Mouse (Mus musculus) heart, postnatal 14 days (tissue): ENCODE results near the gene Polr1e. TPM values are rescaled to one million over a fixed set of nuclear protein-coding genes. Genes with fewer than 3 reads are reported as not detected.
A peak's percentile ranks its signal among the peaks of the same experiment; 100 is the strongest.
"Not testable (repeated sequence)": the region's sequence is repeated elsewhere in the genome, so short reads cannot be mapped to it uniquely, and the experiment has no call there.

Experiments used
- DNase-seq, 2 experiments: peaks; one replicate each; pipeline ENCODE4 v3.0.0; 2021 to 2022
- intact Hi-C: fragments of 180-260 bp; cut with DNase I; formaldehyde crosslinking; loops from one replicate; pipeline ENCODE4 v1.15.1; 2025
- long read RNA-seq, 2 experiments: library from polyadenylated mRNA; stranded (forward); transcript quantifications; one replicate each; pipeline ENCODE4 v2.0.0; 2021
- total RNA-seq, 2 experiments: library from RNA; stranded (reverse); gene quantifications; 2 replicates each; pipeline ENCODE4 v1.2.3; 2021

The Polr1e gene
- total RNA-seq, result 10 to 100 TPM; 25.5 to 33.9 TPM
- long read RNA-seq, experiment 1, transcript Polr1e-204 (12 exons, 2,986 nt), result major isoform, 34 of 46 reads
- long read RNA-seq, experiment 1, transcript Polr1e-202 (11 exons, 1,235 nt), result minor isoform, 6 of 46 reads
- long read RNA-seq, experiment 1, partial matches to known transcripts, result 1 of 46 reads
- long read RNA-seq, experiment 1, other reads (novel, unspliced or antisense), result 5 of 46 reads
- long read RNA-seq, experiment 2, transcript Polr1e-204 (12 exons, 2,986 nt), result major isoform, 31 of 36 reads
- long read RNA-seq, experiment 2, transcript Polr1e-202 (11 exons, 1,235 nt), result minor isoform, 5 of 36 reads
- long read RNA-seq, experiment 2, partial matches to known transcripts, result 0 of 36 reads
- long read RNA-seq, experiment 2, other reads (novel, unspliced or antisense), result 0 of 36 reads

DNA sequence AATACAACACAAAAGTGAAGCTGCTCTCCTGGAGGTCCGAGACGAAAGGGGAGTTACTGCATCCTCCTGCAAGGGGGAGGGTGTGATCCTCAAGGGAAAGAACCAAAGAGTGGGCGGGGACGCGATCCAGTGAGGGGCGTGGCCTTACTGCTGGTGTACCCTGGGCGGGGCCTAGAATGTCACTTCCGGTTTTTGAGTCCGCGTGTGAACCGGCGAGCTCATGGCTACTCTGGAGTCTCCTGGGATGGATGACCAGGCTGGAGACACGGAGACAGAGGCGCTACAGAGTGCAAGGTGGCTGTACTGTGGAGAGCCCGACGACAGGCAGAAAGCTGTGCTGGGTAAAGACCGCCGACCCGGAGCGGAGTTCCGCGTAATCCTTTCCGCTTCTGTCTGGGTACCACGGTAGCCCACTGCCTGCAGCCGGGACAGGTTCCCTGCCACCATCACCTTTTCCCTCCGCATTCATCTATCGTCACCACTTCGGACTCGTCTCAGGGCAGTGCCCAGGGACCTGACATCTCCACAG, at the start of gene Polr1e:
Gene Polr1e, plus strand, starts transcription at position 132 of the 529 bp plus-strand sequence.
- DNase-seq, result peak; percentile 87 to 94

DNA sequence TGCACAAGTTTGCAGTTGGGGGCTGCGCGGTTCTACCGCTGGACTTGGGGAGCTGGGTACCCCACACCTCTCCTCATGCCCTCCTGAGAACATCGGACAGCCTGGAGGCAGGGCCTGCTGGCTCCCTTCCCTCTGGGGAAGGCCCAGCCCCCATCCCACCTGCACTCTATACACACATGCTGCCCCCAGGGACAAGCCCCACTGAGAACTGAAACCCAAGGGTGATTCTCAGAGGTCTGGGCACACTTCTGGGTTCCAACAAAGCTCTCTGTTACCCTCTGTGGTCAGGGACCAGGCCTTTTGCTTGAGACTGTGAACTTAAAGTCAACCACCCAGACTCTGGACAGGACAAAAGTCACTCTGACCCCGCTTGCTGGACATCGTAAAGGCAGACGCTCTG, 48.3 kb upstream of the Polr1e start:
- DNase-seq, result no peak
- intact Hi-C loops, result no loop called here

More for the DNA sequence above, at the start of gene Polr1e:
- intact Hi-C loops, result loop anchor here (5.0 to 10.0 kb wide), 3 partner anchors 64 to 516 kb away; partner anchors contain the start of genes Fbxo10, Shb and Slc25a51

DNA sequence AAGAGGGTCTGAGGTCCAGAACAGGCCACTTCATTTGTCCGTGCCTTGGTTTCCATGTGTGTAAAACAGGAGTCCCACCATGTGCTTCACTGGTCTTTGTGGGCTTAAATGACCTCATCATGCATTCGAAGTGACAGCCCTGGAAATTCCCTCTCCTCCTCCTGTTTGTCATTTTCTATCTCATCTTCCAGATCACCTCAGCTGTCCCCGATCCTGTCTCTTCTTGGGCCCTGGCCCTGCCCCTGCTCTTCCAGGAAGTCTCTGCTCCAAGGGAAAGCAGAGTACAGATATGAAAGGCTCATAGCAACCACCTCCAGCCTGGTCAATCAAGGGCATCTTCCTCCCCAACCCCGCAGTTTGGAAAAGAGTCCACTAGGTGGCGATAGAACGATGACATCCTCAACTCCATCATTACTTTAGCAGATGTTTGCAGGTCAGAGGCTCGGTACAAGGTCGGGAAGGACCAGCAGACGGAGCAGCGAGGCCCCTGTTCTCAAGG, 47.7 kb upstream of the Polr1e start:
- peak; percentile 45 to 70 for DNase-seq
- intact Hi-C loops, result no loop called here

DNA sequence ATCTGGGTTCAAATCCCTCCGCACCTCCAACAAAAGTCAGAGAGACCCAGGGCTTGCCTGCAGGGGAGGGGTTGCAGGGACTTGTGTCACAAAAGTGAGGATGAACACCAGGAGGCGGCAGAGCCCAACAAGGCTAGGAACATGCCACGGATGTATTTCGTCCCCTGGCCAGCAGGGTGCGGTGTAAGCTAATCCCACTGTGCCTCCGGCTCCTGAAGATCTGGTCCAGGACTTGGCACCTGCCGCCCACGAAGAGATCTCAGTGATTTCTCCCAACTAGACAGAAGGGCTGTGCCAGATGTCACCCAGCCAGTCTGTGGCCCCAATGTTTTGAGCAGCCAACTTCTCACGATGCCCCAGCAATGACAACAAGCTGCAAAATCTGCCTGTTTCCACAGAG, 44.9 kb upstream of the Polr1e start:
- intact Hi-C loops, result loop anchor here (2.0 kb wide), 1 partner anchor 37 kb away; no protein-coding TSS in a partner anchor
- DNase-seq, result peak; percentile 86 to 91

DNA sequence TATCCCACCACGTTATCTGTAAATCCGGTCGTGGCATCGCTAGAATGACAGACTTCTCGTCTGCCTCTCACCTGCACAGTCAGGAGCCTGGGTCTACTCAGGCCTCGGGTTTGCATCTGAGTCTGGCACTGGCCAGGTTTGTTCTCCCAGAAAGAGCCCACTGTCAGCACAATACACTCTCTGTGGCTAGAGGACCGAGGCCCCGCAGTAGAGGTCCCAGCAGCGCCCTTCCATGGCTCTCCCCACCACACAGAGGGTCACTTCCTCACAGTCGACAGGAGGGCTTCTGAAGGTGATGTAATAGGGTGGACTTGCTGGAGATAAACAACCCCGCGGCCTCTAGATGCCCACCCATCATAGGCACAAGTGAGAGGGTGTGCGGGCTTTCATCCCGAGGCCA, 44.5 kb upstream of the Polr1e start:
- no peak for DNase-seq
- intact Hi-C loops, result loop anchor here (2.0 kb wide), 1 partner anchor 37 kb away; no protein-coding TSS in a partner anchor

DNA sequence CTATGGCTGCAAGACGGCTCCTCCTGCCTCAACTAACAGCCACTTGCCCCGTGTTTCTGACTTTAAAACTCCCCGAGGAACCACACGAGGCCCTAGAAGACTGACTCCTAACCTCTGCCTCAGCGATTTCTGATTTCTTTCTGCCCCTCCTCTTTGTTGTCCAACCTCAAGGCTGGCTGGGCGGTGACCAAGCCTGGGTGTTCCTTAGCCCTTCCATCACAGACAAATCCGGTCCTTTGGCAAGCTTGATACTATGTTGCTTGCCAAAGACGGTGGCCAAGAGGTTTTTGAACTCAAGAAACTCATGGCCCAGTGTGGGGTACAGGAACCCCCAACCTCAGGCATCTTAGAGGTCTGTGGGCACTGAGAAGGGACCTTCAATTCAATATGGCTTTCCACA, 44.1 kb upstream of the Polr1e start:
- DNase-seq, result no peak
- intact Hi-C loops, result no loop called here

DNA sequence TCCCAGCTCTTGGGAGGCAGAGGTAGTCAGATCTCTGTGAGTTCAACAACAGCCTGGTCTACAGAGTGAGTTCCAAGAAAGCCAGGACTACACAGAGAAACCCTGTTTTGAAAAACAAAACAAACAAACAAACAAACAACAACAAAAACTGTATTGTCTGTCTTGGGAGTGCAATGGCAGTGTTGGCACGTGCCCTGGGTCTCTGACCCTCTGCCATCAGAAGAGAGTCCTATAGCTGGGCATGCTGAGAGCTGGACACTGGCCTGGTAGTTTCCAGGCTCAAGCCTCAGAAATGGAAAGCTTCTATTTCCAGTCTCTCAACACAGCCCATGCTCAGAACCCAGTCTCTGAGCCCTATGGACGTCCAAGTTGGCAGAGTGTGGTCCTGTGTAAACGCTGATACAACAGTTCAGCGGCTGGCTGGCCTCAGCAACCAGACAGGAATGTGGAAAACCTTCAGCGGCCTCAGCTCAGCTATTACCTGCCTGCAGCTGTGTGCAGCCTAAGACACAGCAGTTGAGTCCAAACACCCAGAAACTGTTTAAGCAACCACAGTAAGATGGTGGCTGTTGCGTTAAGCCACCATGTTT, 42.3 kb upstream of the Polr1e start:
- no peak for DNase-seq
- intact Hi-C loops, result no loop called here

DNA sequence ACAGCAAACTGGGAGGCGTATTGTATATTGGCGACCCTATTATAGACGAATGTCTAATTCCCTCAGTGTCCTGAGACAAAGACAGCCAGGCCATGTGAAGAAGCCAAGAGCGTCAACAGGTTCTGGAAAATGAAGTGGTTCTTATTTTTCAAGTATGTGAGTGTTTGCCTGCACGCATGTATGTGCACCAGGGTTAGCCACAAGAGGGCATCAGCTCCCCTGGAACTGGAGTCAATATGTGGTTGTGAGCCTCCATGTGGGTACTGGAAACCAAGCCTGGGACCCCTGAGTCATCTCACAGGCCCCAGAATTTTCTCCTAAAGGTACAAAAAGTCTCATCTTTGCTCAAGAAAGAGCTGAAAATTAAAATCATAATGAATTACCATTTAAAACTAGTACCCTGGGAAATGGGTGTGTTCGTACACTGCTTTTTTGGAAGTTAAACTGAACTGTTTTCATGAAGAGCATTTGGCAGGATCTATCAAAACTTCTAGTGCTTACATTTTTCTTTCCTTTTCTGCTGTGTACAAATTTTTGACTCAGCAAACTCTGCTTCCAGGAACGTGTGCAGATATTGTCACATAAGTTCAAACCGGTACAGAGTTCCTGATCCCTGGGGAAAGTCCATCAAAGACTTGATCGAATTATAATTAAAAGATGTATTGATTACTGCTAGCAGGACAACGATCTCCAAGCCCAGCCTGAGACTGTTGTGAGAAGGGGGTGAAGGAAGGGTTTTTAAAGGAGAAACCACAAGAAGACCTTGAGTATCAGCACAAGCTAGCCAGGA, 41.3 kb upstream of the Polr1e start:
- intact Hi-C loops, result no loop called here
- no peak for DNase-seq

DNA sequence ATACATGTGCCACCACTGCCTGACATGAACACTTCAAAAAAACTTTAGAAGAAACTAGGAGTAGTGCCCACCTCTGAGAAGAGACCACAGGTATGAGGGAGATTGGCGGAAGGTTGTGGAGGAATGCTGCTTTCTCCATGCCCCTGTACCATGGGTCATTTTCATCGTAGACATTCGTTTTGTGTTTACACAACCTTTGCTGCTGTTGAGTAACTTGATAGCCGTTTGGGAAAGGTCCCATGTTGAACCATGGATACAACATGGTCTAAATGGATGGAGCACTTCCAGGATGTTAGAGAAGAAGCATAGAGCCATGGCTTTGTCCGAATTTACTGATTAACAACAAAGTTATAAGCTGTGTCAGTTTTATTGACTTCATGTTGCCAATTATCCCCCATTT, 40.2 kb upstream of the Polr1e start:
- intact Hi-C loops, result no loop called here
- DNase-seq, result no peak

DNA sequence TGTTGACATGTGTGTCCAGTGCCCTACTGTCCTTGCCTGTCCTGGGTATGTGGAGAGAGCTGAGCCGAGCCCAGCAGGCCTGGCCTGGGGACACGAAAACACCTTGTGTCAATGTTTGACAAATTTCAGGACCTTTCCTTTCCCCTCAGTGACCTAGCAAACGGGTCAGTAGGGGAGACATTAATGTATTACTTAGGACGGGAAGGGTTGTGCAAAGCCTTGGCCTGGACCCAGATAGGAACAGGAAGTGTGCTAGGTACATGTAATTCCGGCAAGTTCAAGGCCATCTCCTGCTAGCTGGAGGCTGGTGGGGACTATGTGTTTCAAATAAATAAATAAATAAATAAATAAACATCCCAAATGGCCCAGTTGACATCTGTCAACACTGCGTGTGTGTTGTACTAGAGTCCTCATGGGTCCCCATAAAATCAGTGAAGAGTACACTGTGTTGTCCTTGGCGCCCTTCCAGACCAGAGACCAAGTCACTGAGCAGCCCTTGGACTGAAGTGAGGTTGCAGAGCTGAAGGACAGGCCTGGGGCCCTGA, 38.5 kb upstream of the Polr1e start:
- intact Hi-C loops, result no loop called here
- DNase-seq, result no peak

DNA sequence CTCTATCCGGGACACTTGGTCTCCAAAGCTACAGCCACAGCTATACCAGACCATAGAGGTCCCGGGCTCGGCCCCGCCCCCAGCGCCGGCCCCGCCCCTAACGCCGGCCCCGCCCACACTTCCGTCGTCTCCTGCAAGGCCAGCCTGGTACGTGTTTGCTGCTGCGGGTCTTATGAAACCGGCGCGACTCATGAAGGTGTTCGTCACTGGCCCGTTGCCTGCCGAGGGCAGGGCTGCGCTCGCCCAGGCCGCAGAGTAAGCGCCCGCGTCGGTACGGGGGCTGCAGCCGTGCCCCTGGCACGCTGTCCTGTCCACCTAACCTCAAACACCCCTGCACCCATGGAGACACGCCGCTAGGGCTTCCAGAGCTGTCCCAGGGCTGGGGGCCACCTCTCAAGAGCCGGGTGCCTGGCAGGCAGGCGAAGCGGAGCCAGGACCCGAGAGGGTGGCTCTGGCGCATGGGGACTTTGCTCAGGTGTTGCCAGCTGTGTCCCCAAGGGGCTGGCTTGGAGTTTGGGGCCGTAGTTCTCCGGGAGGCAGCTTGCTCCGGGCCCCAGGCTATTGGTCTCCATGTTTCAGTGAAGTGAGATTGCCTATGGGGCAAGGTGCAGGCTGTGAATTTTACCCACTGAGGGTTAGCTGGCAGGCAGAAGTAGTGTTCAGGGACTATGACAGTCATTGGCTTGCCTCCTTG, 37.0 kb upstream of the Polr1e start, which contains the start of gene Grhpr:
Gene Grhpr, plus strand, starts transcription at position 116 of the 694 bp plus-strand sequence.
- intact Hi-C loops, result no loop called here
- peak; percentile 80 to 84 for DNase-seq

DNA sequence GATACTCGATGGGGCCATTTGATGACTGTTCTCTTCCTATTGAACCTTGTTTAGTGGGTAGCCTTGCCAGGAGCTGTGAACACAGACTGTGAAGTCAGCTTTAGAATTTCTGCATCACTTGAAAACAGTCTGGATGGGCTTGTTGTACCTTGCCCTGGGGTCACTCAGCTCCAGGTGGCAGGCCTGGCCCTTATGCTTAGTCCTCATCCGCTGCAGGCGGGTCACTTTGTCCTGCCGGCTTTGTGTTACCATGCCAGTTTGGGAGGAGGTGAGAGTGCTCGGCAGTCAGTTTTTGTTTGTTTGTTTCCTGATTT, 36.5 kb upstream of the Polr1e start:
- no peak for DNase-seq
- intact Hi-C loops, result no loop called here

DNA sequence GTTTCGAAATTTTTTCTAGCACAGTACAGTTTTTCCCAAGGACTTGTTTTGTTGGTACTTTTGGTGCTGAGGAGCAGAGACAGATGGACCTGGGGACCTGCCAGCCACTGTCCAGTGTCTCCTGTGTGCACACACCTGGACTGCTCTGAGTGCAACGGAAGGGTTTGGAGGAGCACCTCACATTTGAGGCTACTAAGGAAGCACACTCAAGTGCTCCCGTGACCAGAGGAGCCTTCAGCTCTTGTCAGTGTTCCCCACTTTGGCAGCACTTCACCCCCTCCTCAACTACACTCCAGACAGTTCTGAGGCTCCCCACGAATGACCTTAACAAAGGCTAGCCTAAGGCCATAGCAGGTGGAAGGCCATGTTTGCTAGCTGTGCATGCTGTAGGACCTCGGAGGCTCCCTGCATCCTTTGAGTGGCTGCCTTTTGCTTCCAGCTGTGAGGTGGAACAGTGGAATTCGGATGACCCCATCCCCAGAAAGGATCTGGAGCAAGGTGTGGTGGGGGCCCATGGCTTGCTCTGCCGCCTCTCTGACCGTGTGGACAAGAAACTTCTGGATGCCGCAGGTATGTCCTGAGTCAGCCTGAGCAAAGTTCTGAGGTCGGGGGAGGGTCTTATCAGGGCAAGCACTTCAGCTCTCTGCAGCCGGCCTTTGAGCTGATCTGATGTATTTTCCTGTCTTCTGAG, 35.8 kb upstream of the Polr1e start:
- no peak for DNase-seq
- intact Hi-C loops, result no loop called here

DNA sequence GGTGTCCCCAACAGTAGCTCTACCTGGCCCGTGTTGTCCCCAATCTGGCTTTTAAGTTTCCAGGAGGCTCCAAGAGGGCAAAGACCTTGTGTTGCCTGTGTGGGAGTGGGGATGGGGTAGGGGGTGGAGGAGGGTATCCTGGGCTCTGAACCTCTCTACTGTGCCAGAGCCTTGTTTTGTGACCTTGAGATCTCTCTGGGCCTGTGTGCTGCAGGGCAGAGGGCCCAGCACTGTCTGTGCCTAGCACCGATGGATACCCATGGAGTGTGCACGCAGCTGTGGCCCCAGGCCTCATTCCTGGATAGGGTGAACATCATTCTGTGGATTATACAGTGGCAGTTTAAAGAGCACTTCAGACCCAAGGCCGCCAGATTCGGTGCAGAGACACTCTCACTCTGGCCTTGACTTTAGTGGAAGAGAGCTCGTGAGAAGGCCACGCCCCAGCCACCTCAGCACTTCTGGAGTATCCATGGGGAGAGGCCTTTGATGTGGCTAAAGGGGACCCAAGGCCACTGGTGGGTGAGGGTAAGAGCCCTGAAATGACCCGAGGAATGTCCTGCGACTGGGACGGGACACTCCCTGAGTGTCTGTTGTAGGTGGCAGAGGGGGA, 35.1 kb upstream of the Polr1e start:
- intact Hi-C loops, result no loop called here
- DNase-seq, result no peak

DNA sequence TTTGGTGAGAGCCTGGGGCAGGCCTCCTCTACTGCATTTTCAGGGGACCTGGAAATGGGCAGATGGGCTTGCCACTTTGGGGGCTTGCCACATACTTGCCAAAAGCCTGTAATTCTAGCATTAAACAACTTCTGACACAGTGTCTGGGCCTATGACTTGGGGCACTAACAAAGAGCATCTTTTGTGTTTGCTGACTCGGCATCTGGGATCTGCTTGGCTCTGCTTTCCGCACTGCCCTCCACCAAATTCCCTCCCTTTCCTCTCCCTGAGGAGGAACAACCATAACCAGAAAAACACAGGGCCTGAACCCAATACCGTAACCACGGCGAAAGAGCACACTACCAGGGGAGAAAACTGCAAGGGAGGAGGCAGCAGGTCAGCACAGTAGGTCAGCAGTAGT, 27.8 kb upstream of the Polr1e start:
- intact Hi-C loops, result no loop called here

DNA sequence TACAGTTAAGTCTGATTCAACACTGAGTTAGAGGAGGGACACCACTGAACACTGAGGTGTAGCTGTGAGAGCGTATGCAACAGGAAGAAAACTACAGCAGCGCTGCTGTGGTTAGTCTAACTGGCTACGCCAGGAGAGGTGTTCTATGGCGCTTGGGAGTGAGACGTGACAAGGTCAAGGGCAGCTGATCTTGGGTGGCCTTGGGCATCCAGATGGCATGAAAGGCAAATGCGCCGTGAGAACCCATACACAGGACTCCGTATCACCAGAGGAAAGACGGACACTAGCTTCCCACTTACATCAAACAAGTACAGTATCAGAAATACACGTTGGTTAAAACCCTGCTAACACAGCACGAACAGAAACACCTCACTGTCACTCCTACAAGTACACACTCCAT, 26.1 kb upstream of the Polr1e start:
- intact Hi-C loops, DNase-seq: not testable (repeated sequence)

More for the DNA sequence above, 27.8 kb upstream of the Polr1e start:
- DNase-seq, result no peak

DNA sequence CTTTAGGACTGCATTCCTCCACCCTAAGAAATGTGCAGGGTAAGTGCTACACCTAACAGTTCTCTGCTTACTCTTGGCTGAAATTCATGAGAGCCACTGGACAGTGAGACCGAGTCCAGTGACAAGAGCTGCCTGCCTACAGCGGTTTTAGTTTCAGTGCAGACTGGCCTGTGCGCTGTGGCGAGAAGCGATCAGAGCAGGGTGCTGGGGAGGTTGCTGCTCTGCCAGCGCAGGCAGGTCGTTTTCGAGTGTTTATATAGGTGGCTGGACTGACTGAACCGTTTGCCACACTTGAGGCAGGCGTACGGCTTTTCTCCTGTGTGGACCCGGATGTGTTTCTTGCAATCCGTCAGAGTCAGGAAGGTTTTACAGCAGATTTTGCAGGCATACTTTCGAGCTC, 25.2 kb upstream of the Polr1e start:
- intact Hi-C loops, DNase-seq: not testable (repeated sequence)

DNA sequence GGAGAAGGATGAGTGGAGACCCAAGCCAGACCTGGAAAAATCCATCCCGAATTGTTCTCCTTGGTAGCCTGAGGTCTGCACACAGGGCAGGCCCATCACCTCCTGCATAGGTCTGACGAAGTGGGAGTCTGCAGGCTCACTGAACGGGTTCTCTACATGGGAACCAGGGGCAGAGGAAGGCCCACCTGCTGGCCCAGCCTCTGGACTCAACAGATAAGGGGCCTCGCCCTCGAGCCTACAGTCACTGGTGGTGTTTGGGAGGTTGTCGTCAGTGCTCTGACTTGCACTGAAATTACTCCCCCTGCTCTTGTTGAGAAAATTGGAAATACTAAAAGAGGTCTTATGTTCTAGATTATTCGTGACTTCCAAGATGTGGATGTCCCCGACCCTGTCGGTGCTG, 24.5 kb upstream of the Polr1e start:
- intact Hi-C loops, result no loop called here
- no peak for DNase-seq

DNA sequence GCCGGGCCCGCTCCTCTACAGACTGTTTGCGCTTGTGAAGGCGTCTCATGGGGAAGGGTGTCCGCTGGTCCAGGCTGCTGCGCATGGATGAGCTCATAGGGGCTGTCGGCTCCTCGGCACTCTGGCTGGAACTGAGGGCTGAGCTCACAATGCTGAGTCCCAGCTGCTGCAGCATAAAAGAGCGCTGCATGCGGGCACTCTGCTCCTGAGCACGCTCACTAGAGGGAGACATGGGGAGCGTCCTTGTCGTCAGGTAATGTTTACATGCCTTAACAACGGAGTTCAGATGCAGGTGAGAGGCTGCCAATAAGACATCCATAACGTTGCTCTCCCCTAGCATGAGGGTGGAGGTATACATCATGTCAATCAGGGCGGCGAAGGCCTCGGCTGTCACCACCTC, 23.6 kb upstream of the Polr1e start:
- intact Hi-C loops, result no loop called here
- no peak for DNase-seq
